Mouse (Mus musculus) brain, embryonic 14.5 days (tissue): ENCODE measurements around the gene Yipf3.

Experiments
- CTCF ChIP-seq: fragments of 200-500 bp; IDR thresholded peaks from 2 replicates; pipeline ENCODE4 v1.5.1; 2012; ENCODE audit warnings: inconsistent platforms, mild to moderate bottlenecking, moderate library complexity, borderline replicate concordance; ENCODE audit not compliant: insufficient read depth, insufficient read length; ENCODE audit errors: extremely low read depth
- POLR2A ChIP-seq: fragments of 200-500 bp; IDR thresholded peaks from 2 replicates; pipeline ENCODE4 v1.6.1; 2012; ENCODE audit warnings: mild to moderate bottlenecking, inconsistent platforms, borderline replicate concordance; ENCODE audit not compliant: poor library complexity, insufficient read depth, insufficient read length, severe bottlenecking; ENCODE audit errors: extremely low read depth

DNA sequence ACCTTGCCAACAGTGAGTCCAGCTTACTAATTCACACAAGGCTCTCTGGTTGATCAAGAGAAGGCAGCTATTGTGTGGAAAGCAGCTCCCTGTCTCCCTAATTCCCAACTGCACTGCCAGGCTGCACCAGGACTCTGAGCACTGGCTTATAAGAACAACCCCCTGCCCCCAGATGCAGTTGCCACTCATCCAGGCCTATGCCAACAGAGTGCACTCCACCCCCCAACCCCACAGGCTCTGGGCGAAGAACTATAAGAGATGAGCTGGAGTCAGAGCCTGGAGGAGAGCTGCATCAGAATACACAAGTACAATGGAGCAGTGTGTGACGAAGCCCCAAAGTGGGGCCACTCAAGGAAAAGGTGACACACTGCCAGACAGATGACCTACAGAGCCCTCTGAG lies 24.2 kb downstream of the Yipf3 start:
- TF ChIP-seq POLR2A (no peak), CTCF (no peak)
